Mouse (Mus musculus): ENCODE data around the gene Ctnnd2. TPM values are rescaled to one million over a fixed set of nuclear protein-coding genes. Genes with fewer than 3 reads are reported as not detected.

The Ctnnd2 gene
- polyA plus RNA-seq, 1 experiment = 0.02 TPM

- H3K36me3 ChIP-seq (ENCODE audit: control insufficient read depth, insufficient read depth) = no peaks in the 10 kb centered on the region
- no peak overlapping the region for H3K4me3 ChIP-seq
- H3K4me2 ChIP-seq (ENCODE audit: low read depth) = no peak overlapping the region
- no peaks in the 10 kb centered on the region for H3K79me2 ChIP-seq (ENCODE audit: control insufficient read depth, insufficient read depth)
- no peaks in the 10 kb centered on the region for H3K27me3 ChIP-seq (ENCODE audit: control insufficient read depth, insufficient read depth, insufficient read length)
- H3ac ChIP-seq (ENCODE audit: control insufficient read depth, insufficient read length) = no peak overlapping the region
- TF ChIP-seq MAX (IDR thresholded peaks at IDR 0.05; ENCODE audit: low read depth) = no peak
- no peak for TF ChIP-seq SRF (IDR thresholded peaks at IDR 0.05; ENCODE audit: control insufficient read depth, insufficient read length, low read depth)
- no peak for TF ChIP-seq TCF3 (IDR thresholded peaks at IDR 0.05; ENCODE audit: insufficient read length, low read depth)
- TF ChIP-seq POLR2AphosphoS2 (IDR thresholded peaks at IDR 0.05; ENCODE audit: insufficient read length, low read depth) = no peak
- TF ChIP-seq TCF12 (IDR thresholded peaks at IDR 0.05; ENCODE audit: insufficient read depth, poor library complexity, severe bottlenecking) = no peak
- TF ChIP-seq MYOG (IDR thresholded peaks at IDR 0.05; ENCODE audit: control insufficient read depth in 1 of 3, insufficient read depth in 1 of 3, insufficient read length in 2 of 3, low read depth in 2 of 3) = no peak
- no peak for TF ChIP-seq CEBPB (IDR thresholded peaks at IDR 0.05; ENCODE audit: insufficient read depth, poor library complexity, severe bottlenecking)
- TF ChIP-seq MYOD1 (IDR thresholded peaks at IDR 0.05; ENCODE audit: control insufficient read depth in 1 of 3, insufficient read length in 2 of 3, low read depth in 2 of 3) = no peak
- TF ChIP-seq E2F4 (IDR thresholded peaks at IDR 0.05; ENCODE audit: insufficient read depth) = no peak
- no peak for TF ChIP-seq POLR2A (IDR thresholded peaks at IDR 0.05; ENCODE audit: insufficient read length, low read depth)
Measured at GRCm38 (mm10) chr15:30992901-30993300, 820.5 kb downstream of the Ctnnd2 start.

DNA sequence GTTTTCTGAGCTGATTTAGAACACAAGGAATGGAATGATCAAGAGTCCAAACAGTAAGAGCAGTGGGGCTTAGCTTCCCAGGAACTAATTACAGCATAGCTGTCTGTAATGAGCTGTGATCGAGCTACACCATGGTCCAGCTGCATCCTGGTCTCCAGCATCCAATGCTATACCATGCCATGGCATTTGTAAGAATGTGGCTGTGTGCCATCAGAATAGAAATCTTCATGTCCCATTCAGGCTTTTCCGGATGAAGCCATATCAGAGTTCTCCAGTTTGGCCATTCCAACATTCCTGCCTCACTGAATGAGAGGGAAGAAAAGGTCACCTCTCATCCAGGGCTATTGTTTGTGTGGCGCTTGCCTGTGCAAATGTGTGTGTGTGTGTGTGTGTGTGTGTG, 823.0 kb downstream of the Ctnnd2 start:
- Histone ChIP-seq H3K79me2 (ENCODE audit: control insufficient read depth, insufficient read depth) (no peaks in the 10 kb centered on the region), H3K36me3 (ENCODE audit: control insufficient read depth, insufficient read depth) (no peaks in the 10 kb centered on the region), H3K4me3 (no peak overlapping the region), H3K4me2 (ENCODE audit: low read depth) (no peak overlapping the region), H3ac (ENCODE audit: control insufficient read depth, insufficient read length) (no peak overlapping the region), H3K27me3 (ENCODE audit: control insufficient read depth, insufficient read depth, insufficient read length) (no peaks in the 10 kb centered on the region)
- TF ChIP-seq TCF3 (IDR thresholded peaks at IDR 0.05; ENCODE audit: insufficient read length, low read depth) = no peak
- no peak for TF ChIP-seq REST (IDR thresholded peaks at IDR 0.05; ENCODE audit: insufficient read depth, insufficient read length)
- no peak for TF ChIP-seq POLR2A (IDR thresholded peaks at IDR 0.05; ENCODE audit: insufficient read length, low read depth)

GRCm38 (mm10) chr15:31004468-31004867, 832.1 kb downstream of the Ctnnd2 start:
- no peak overlapping the region for H3K4me3 ChIP-seq
- TF ChIP-seq SRF (IDR thresholded peaks at IDR 0.05; ENCODE audit: control insufficient read depth, insufficient read length, low read depth) (no peak), POLR2A (IDR thresholded peaks at IDR 0.05; ENCODE audit: insufficient read length, low read depth) (no peak), MYOD1 (IDR thresholded peaks at IDR 0.05; ENCODE audit: control insufficient read depth in 1 of 3, insufficient read length in 2 of 3, low read depth in 2 of 3) (no peak), TCF12 (IDR thresholded peaks at IDR 0.05; ENCODE audit: insufficient read depth, poor library complexity, severe bottlenecking) (no peak), POLR2AphosphoS2 (IDR thresholded peaks at IDR 0.05; ENCODE audit: insufficient read length, low read depth) (no peak), TCF3 (IDR thresholded peaks at IDR 0.05; ENCODE audit: insufficient read length, low read depth) (no peak), MAX (IDR thresholded peaks at IDR 0.05; ENCODE audit: low read depth) (no peak), CEBPB (IDR thresholded peaks at IDR 0.05; ENCODE audit: insufficient read depth, poor library complexity, severe bottlenecking) (no peak), USF1 (IDR thresholded peaks at IDR 0.05; ENCODE audit: low read depth) (no peak), MYOG (IDR thresholded peaks at IDR 0.05; ENCODE audit: control insufficient read depth in 1 of 3, insufficient read depth in 1 of 3, insufficient read length in 2 of 3, low read depth in 2 of 3) (no peak), REST (IDR thresholded peaks at IDR 0.05; ENCODE audit: insufficient read depth, insufficient read length) (no peak), E2F4 (IDR thresholded peaks at IDR 0.05; ENCODE audit: insufficient read depth) (no peak)
- no peaks in the 10 kb centered on the region for H3K36me3 ChIP-seq (ENCODE audit: control insufficient read depth, insufficient read depth)
- H3K4me2 ChIP-seq (ENCODE audit: low read depth) = no peak overlapping the region
- H3K27me3 ChIP-seq (ENCODE audit: control insufficient read depth, insufficient read depth, insufficient read length) = peaks cover 8% of the 10 kb centered on the region
- H3ac ChIP-seq (ENCODE audit: control insufficient read depth, insufficient read length) = no peak overlapping the region
- no peaks in the 10 kb centered on the region for H3K79me2 ChIP-seq (ENCODE audit: control insufficient read depth, insufficient read depth)

GRCm38 (mm10) chr15:31004976-31005375, 832.6 kb downstream of the Ctnnd2 start:
- Histone ChIP-seq H3K27me3 (ENCODE audit: control insufficient read depth, insufficient read depth, insufficient read length) (peaks cover 8% of the 10 kb centered on the region), H3K4me3 (no peak overlapping the region), H3K4me2 (ENCODE audit: low read depth) (no peak overlapping the region), H3K79me2 (ENCODE audit: control insufficient read depth, insufficient read depth) (no peaks in the 10 kb centered on the region), H3K36me3 (ENCODE audit: control insufficient read depth, insufficient read depth) (no peaks in the 10 kb centered on the region), H3ac (ENCODE audit: control insufficient read depth, insufficient read length) (no peak overlapping the region)
- no peak for TF ChIP-seq POLR2AphosphoS2 (IDR thresholded peaks at IDR 0.05; ENCODE audit: insufficient read length, low read depth)
- TF ChIP-seq TCF12 (IDR thresholded peaks at IDR 0.05; ENCODE audit: insufficient read depth, poor library complexity, severe bottlenecking) = no peak
- no peak for TF ChIP-seq USF1 (IDR thresholded peaks at IDR 0.05; ENCODE audit: low read depth)
- TF ChIP-seq REST (IDR thresholded peaks at IDR 0.05; ENCODE audit: insufficient read depth, insufficient read length) = no peak
- no peak for TF ChIP-seq MAX (IDR thresholded peaks at IDR 0.05; ENCODE audit: low read depth)
- no peak for TF ChIP-seq SRF (IDR thresholded peaks at IDR 0.05; ENCODE audit: control insufficient read depth, insufficient read length, low read depth)
- TF ChIP-seq CEBPB (IDR thresholded peaks at IDR 0.05; ENCODE audit: insufficient read depth, poor library complexity, severe bottlenecking) = no peak
- no peak for TF ChIP-seq TCF3 (IDR thresholded peaks at IDR 0.05; ENCODE audit: insufficient read length, low read depth)
- TF ChIP-seq MYOD1 (IDR thresholded peaks at IDR 0.05; ENCODE audit: control insufficient read depth in 1 of 3, insufficient read length in 2 of 3, low read depth in 2 of 3) = no peak

GRCm38 (mm10) chr15:31006050-31006824, 833.8 kb downstream of the Ctnnd2 start:
- Histone ChIP-seq H3K4me2 (ENCODE audit: low read depth) (no peak overlapping the region), H3K27me3 (ENCODE audit: control insufficient read depth, insufficient read depth, insufficient read length) (peaks cover 8% of the 10 kb centered on the region), H3K36me3 (ENCODE audit: control insufficient read depth, insufficient read depth) (no peaks in the 10 kb centered on the region), H3K79me2 (ENCODE audit: control insufficient read depth, insufficient read depth) (no peaks in the 10 kb centered on the region), H3K4me3 (no peak overlapping the region), H3ac (ENCODE audit: control insufficient read depth, insufficient read length) (no peak overlapping the region)
- TF ChIP-seq POLR2A (IDR thresholded peaks at IDR 0.05; ENCODE audit: insufficient read length, low read depth) = no peak
- no peak for TF ChIP-seq MAX (IDR thresholded peaks at IDR 0.05; ENCODE audit: low read depth)
- no peak for TF ChIP-seq MYOD1 (IDR thresholded peaks at IDR 0.05; ENCODE audit: control insufficient read depth in 1 of 3, insufficient read length in 2 of 3, low read depth in 2 of 3)
- TF ChIP-seq POLR2AphosphoS2 (IDR thresholded peaks at IDR 0.05; ENCODE audit: insufficient read length, low read depth) = no peak
- TF ChIP-seq E2F4 (IDR thresholded peaks at IDR 0.05; ENCODE audit: insufficient read depth) = no peak
